Mouse (Mus musculus): ENCODE data around the gene Tgfb1.

DNA sequence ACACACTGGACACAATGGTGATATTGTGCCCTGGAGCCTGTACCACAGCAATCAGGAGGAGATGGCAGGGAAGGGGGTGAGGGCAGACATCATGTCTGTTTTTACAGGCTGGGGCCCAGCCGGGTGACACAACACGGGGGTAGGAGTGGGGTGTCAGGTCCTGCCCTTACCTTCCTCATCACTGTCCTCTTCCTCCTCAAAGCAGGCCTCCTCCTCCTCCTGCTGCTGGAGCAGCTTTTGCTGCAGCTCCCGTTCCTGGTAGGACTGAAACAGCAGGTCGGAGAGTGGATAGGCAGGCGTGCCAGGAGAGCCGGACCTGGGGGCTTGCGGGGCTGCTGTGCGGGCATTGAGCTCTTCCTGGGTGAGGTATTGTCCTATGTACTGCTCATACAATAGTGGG is 27.8 kb downstream of the Tgfb1 start:
- TF ChIP-seq CTCF (IDR thresholded peaks at IDR 0.05; ENCODE audit: control insufficient read depth, insufficient read depth, low read length), result no peak
- TF ChIP-seq POLR2A (IDR thresholded peaks at IDR 0.05; ENCODE audit: borderline replicate concordance, control insufficient read depth, low read depth, low read length), result no peak
